Mouse (Mus musculus) heart, embryonic 11.5 days (tissue): ENCODE data around the gene Atoh1. TPM values are rescaled to one million over a fixed set of nuclear protein-coding genes. Genes with fewer than 3 reads are reported as not detected.

Experiments used
- ATAC-seq: fragments of 200-750 bp; cut with Nextera tagmentation; replicated peaks from 2 replicates; pipeline ENCODE4 v1.8.0; 2017; ENCODE audit warnings: moderate library complexity; ENCODE audit not compliant: insufficient number of reproducible peaks, low FRiP score, low TSS enrichment
- H3K27ac ChIP-seq: fragments of 300-500 bp; sonication (generic); 2 replicates; pipeline ENCODE4 v1.5.1; 2014; ENCODE audit warnings: mild to moderate bottlenecking, low read depth, low read length
- H3K27me3 ChIP-seq: fragments of 300-500 bp; sonication (generic); 2 replicates; pipeline ENCODE4 v1.6.1; 2014; ENCODE audit warnings: mild to moderate bottlenecking, low read length, mixed read lengths; ENCODE audit not compliant: control insufficient read depth, insufficient read depth
- H3K36me3 ChIP-seq: fragments of 300-500 bp; sonication (generic); 2 replicates; pipeline ENCODE4 v1.6.1; 2014; ENCODE audit warnings: mild to moderate bottlenecking, low read length, moderate library complexity, mixed read lengths; ENCODE audit not compliant: control insufficient read depth, insufficient read depth
- H3K4me1 ChIP-seq: fragments of 300-500 bp; sonication (generic); 2 replicates; pipeline ENCODE4 v1.6.1; 2014; ENCODE audit warnings: low read length; ENCODE audit not compliant: control insufficient read depth, insufficient read depth
- H3K4me2 ChIP-seq: fragments of 300-500 bp; sonication (generic); 2 replicates; pipeline ENCODE4 v1.6.1; 2014; ENCODE audit warnings: mild to moderate bottlenecking, moderate library complexity
- H3K4me3 ChIP-seq: fragments of 300-500 bp; sonication (generic); 2 replicates; pipeline ENCODE4 v1.5.1; 2014; ENCODE audit warnings: low read depth, low read length
- H3K9ac ChIP-seq: fragments of 300-500 bp; sonication (generic); 2 replicates; pipeline ENCODE4 v1.6.1; 2014; ENCODE audit warnings: mild to moderate bottlenecking, low read depth, low read length, moderate library complexity
- H3K9me3 ChIP-seq: fragments of 300-500 bp; sonication (generic); replicated peaks from 2 replicates; pipeline ENCODE4 v1.6.1; 2016; ENCODE audit warnings: low read length; ENCODE audit not compliant: control insufficient read depth
- WGBS: fragments of 180-500 bp; shearing (Covaris S2); extraction: QIAGEN DNeasy Blood & Tissue Kit; methylation state at CpG from one replicate; pipeline ENCODE4 v1.1.7; 2014; ENCODE audit not compliant: insufficient replicate concordance; 5-methylcytosine and 5-hydroxymethylcytosine counted together
- polyA plus RNA-seq: library from polyadenylated mRNA; unstranded; fragments of >200 nt; fragmentation: Nextera tagmentation; extraction: Ambion mirVana; gene quantifications from 2 replicates; pipeline ENCODE4 v1.2.1, GENCODE M21; 2014

The Atoh1 gene
- polyA plus RNA-seq, 1 experiment from 2014 or later: not detected

GRCm38 (mm10) chr6:64730030-64730429 lies 1.1 kb downstream of the Atoh1 start:
- WGBS: 3% methylated on average over 19 of the region's 19 CpGs
- no peaks in the 10 kb centered on the region for H3K36me3 ChIP-seq
- no peak overlapping the region for H3K9ac ChIP-seq
- ATAC-seq: no peak
- H3K27ac ChIP-seq: no peak overlapping the region
- H3K4me3 ChIP-seq: peak overlapping the region; percentile 52
- peaks cover 66% of the 10 kb centered on the region for H3K27me3 ChIP-seq
- peaks cover 4% of the 10 kb centered on the region; the same call in 1 of the 2 replicates for H3K4me1 ChIP-seq
- H3K9me3 ChIP-seq: no peaks in the 10 kb centered on the region
- H3K4me2 ChIP-seq: peak overlapping the region; percentile 89

- H3K36me3 ChIP-seq: no peaks in the 10 kb centered on the region
- no peak overlapping the region; the same call in 1 of the 2 replicates for H3K4me2 ChIP-seq
- whole genome bisulfite sequencing: 4% methylated on average over 14 of the region's 14 CpGs
- H3K9ac ChIP-seq: no peak overlapping the region
- H3K27ac ChIP-seq: no peak overlapping the region
- H3K4me1 ChIP-seq: peaks cover 4% of the 10 kb centered on the region; the same call in 1 of the 2 replicates
- peak overlapping the region; percentile 52; the same call in 1 of the 2 replicates for H3K4me3 ChIP-seq
- H3K9me3 ChIP-seq: no peaks in the 10 kb centered on the region
- peaks cover 71% of the 10 kb centered on the region for H3K27me3 ChIP-seq
- no peak for ATAC-seq
Measured at GRCm38 (mm10) chr6:64730506-64731020, 1.6 kb downstream of the Atoh1 start.

GRCm38 (mm10) chr6:64731126-64731525 lies 2.2 kb downstream of the Atoh1 start:
- ATAC-seq: no peak
- 7% methylated on average over 7 of the region's 7 CpGs for WGBS
- Histone ChIP-seq H3K27ac (no peak overlapping the region), H3K9ac (no peak overlapping the region), H3K4me3 (no peak overlapping the region), H3K9me3 (no peaks in the 10 kb centered on the region), H3K36me3 (no peaks in the 10 kb centered on the region), H3K27me3 (peaks cover 74% of the 10 kb centered on the region), H3K4me1 (peaks cover 4% of the 10 kb centered on the region; the same call in 1 of the 2 replicates), H3K4me2 (no peak overlapping the region)

- ATAC-seq: no peak
- no peak overlapping the region for H3K4me3 ChIP-seq
- peaks cover 4% of the 10 kb centered on the region; the same call in 1 of the 2 replicates for H3K4me1 ChIP-seq
- no peak overlapping the region for H3K27ac ChIP-seq
- peaks cover 75% of the 10 kb centered on the region for H3K27me3 ChIP-seq
- WGBS: 7% methylated on average over 8 of the region's 8 CpGs
- H3K9ac ChIP-seq: no peak overlapping the region
- H3K9me3 ChIP-seq: no peaks in the 10 kb centered on the region
- H3K36me3 ChIP-seq: no peaks in the 10 kb centered on the region
- no peak overlapping the region for H3K4me2 ChIP-seq
Measured at GRCm38 (mm10) chr6:64731621-64732320, 2.8 kb downstream of the Atoh1 start.

- peaks cover 4% of the 10 kb centered on the region; the same call in 1 of the 2 replicates for H3K4me1 ChIP-seq
- no peak overlapping the region for H3K4me2 ChIP-seq
- H3K9ac ChIP-seq: no peak overlapping the region
- peaks cover 67% of the 10 kb centered on the region for H3K27me3 ChIP-seq
- no peaks in the 10 kb centered on the region for H3K9me3 ChIP-seq
- no peak for ATAC-seq
- 1% methylated on average over 4 of the region's 4 CpGs for WGBS
- no peaks in the 10 kb centered on the region for H3K36me3 ChIP-seq
- H3K4me3 ChIP-seq: no peak overlapping the region
- H3K27ac ChIP-seq: no peak overlapping the region
Measured at GRCm38 (mm10) chr6:64733311-64733710, 4.4 kb downstream of the Atoh1 start.

- no peak overlapping the region for H3K27ac ChIP-seq
- no peaks in the 10 kb centered on the region for H3K9me3 ChIP-seq
- 2% methylated on average over 49 of the region's 54 CpGs for WGBS
- H3K4me1 ChIP-seq: peaks cover 4% of the 10 kb centered on the region; the same call in 1 of the 2 replicates
- H3K4me3 ChIP-seq: peak overlapping the region; percentile 53
- H3K4me2 ChIP-seq: peak overlapping the region; percentile 88
- H3K36me3 ChIP-seq: no peaks in the 10 kb centered on the region
- peaks cover 64% of the 10 kb centered on the region for H3K27me3 ChIP-seq
- ATAC-seq: 0 out of 2 replicates have a peak, but pooled peaks have one; percentile 59
- 0 out of 2 replicates have a peak overlapping the region, but pooled peaks have one; percentile 34 for H3K9ac ChIP-seq
Measured at GRCm38 (mm10) chr6:64734441-64735320, 5.8 kb downstream of the Atoh1 start.

GRCm38 (mm10) chr6:64736317-64736716 lies 7.4 kb downstream of the Atoh1 start:
- H3K36me3 ChIP-seq: no peaks in the 10 kb centered on the region
- ATAC-seq: no peak
- WGBS: 59% methylated on average over 4 of the region's 4 CpGs
- no peaks in the 10 kb centered on the region for H3K4me1 ChIP-seq
- no peak overlapping the region for H3K4me3 ChIP-seq
- H3K4me2 ChIP-seq: no peak overlapping the region
- H3K27me3 ChIP-seq: peaks cover 51% of the 10 kb centered on the region
- H3K9ac ChIP-seq: no peak overlapping the region
- no peaks in the 10 kb centered on the region for H3K9me3 ChIP-seq
- no peak overlapping the region for H3K27ac ChIP-seq

- 68% methylated on average over 2 of the region's 2 CpGs for WGBS
- Histone ChIP-seq H3K4me1 (no peaks in the 10 kb centered on the region), H3K4me2 (no peak overlapping the region), H3K27me3 (peaks cover 8% of the 10 kb centered on the region), H3K36me3 (no peaks in the 10 kb centered on the region), H3K4me3 (no peak overlapping the region), H3K27ac (no peak overlapping the region), H3K9ac (no peak overlapping the region), H3K9me3 (no peaks in the 10 kb centered on the region)
- no peak for ATAC-seq
Measured at GRCm38 (mm10) chr6:64742915-64743489, 14.1 kb downstream of the Atoh1 start.
